Mouse (Mus musculus): ENCODE measurements around the gene Zglp1.

The Zglp1 gene

DNA sequence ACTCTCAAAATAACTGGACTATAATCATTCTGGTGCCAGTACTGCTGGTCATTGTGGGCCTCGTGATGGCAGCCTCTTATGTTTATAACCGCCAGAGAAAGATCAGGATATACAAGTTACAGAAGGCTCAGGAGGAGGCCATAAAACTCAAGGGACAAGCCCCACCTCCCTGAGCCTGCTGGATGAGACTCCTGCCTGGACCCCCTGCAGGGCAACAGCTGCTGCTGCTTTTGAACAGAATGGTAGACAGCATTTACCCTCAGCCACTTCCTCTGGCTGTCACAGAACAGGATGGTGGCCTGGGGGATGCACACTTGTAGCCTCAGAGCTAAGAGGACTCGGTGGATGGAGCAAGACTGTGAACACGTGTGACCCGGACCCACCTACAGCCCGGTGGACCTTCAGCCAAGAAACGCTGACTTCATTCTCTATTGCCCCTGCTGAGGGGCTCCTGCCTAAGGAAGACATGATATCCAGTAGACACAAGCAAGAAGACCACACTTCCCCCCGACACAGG, 39.1 kb downstream of the Zglp1 start:
- in situ Hi-C loops (cut with MboI), result no loop called here

DNA sequence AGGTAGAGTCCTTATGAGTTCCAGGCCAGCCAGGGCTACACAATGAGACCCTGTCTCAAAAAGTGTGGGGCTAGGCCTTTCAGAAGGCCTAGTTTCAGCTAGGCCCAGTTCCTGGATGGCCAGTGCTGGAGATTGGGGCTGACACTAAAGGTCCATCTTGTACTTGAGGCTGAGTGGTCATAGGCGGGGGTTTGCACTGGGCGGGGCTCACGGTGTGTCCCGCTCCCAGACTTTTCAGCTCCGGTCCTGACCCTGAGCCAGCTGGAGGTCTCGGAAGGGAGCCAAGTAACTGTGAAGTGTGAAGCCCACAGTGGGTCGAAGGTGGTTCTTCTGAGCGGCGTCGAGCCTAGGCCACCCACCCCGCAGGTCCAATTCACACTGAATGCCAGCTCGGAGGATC, 40.0 kb downstream of the Zglp1 start:
- in situ Hi-C loops (cut with MboI), result no loop called here

DNA sequence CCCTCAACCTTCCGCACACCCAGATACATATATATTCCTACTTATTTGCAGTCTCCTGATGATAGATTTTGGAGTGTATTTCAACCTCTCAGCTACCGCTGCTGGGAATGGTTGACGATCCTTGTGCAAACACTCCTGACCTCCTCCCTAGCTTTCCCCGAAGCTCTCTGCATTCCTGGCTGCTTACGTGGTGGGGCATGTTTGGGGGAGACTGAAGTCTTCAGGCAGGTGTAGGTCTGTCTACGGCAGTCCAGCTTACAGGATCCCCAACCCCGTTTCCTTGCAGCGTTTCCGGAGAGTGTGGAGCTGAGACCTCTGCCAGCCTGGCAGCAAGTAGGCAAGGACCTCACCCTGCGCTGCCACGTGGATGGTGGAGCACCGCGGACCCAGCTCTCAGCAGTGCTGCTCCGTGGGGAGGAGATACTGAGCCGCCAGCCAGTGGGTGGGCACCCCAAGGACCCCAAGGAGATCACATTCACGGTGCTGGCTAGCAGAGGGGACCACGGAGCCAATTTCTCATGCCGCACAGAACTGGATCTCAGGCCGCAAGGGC, 41.6 kb downstream of the Zglp1 start:
- in situ Hi-C loops (cut with MboI), result no loop called here

DNA sequence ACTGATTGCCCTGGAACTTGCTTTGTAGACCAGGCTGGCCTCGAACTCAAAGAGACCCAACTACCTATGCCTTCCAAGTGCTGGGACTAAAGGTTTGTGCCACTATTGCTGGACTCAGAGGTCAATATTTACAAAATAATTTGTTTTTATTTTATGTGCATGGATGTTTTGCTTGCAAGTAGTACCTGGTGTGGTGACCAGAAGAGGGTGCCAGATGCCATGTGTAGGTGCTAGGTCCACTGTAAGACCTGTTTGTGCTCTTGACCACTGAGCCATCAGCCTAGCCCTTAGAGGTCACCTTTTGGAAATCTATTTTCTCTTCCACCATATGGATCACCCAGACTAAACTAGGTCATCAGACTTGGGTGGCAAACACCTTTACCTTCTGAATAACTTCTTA, 44.2 kb downstream of the Zglp1 start:
- in situ Hi-C loops (cut with MboI), result loop anchor here (25.0 kb wide), 1 partner anchor 115 kb away; the partner anchor contains the start of genes Cdc37 and Tyk2

DNA sequence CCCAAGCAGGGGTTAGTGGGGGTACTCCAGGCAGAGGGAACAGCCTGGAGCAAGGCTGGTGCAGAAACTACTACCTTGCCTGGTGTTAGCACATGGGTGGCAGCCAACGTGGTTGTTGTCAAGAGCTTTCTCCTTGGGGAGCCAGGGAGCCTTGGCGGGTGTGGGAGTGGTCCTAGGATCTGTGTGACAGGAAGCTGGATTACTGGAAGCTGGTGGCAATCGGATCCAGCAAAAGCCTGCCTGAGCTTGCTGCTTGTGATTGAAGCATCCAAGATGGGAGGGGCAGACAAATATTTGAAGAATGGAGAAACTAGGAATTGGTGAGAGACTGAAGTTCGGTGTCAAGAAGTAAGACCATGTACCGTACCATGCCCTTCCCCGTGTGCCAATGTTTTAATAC, 44.6 kb downstream of the Zglp1 start:
- in situ Hi-C loops (cut with MboI), result loop anchor here (25.0 kb wide), 1 partner anchor 115 kb away; the partner anchor contains the start of genes Cdc37 and Tyk2

DNA sequence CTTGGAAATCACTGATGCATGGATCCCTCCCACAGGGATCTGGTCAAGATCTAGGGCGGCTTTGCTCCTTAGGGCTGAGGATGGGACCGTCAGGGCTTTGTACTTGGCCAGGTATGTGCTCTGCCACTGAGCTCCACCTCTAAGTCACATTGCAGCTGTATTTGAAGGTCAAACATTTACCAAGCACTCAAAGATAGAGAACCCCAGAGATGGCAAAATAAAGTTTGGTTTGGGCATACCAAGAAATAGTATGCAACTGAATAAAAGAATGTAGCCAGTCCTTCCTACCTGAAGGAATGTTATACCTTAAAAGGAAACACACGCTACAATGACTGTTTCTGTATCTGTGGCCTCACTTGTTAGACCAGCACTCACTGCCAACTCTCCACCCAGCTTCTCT, 45.5 kb downstream of the Zglp1 start:
- in situ Hi-C loops (cut with MboI), result loop anchor here (25.0 kb wide), 1 partner anchor 116 kb away; the partner anchor contains the start of genes Cdc37 and Tyk2

DNA sequence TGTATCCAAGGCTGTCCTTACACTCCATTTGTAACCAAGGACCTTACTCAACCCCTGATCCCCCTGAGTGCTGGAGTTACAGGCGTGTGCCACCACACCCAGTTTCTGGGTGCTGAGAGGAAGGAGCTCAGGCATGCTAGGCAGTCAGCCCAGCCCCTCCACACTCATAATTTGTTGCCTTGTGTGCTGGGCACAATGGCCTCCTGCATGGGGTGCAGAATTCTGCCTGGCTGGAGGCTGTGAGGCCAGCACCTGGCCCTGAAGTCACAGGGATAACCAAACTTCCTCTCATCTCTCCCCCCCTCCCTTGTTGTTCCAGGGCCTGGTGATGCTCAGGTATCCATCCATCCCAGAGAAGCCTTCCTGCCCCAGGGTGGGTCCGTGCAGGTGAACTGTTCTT, 48.3 kb downstream of the Zglp1 start:
- in situ Hi-C loops (cut with MboI), result loop anchor here (25.0 kb wide), 1 partner anchor 119 kb away; the partner anchor contains the start of genes Cdc37 and Tyk2

DNA sequence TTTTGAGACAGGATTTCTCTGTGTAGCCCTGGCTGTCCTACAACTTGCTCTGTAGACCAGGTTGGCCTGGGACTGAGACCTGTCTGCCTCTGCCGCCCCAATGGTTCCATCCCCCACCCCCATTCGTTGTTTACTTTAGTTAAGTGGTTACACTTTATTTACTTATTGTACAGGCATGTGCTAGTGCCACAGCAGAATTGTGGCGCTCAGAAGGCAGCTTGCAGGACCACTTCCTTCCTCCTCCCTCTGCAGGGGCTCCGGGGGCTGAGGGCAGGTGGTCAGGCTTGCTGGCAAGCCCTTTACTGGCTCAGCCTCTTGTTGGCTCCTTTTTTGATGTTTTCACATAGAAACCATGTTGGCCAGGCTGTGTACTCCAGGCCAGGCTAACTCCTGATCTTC, 49.7 kb downstream of the Zglp1 start:
- in situ Hi-C loops (cut with MboI), result loop anchor here (25.0 kb wide), 1 partner anchor 120 kb away; the partner anchor contains the start of genes Cdc37 and Tyk2

DNA sequence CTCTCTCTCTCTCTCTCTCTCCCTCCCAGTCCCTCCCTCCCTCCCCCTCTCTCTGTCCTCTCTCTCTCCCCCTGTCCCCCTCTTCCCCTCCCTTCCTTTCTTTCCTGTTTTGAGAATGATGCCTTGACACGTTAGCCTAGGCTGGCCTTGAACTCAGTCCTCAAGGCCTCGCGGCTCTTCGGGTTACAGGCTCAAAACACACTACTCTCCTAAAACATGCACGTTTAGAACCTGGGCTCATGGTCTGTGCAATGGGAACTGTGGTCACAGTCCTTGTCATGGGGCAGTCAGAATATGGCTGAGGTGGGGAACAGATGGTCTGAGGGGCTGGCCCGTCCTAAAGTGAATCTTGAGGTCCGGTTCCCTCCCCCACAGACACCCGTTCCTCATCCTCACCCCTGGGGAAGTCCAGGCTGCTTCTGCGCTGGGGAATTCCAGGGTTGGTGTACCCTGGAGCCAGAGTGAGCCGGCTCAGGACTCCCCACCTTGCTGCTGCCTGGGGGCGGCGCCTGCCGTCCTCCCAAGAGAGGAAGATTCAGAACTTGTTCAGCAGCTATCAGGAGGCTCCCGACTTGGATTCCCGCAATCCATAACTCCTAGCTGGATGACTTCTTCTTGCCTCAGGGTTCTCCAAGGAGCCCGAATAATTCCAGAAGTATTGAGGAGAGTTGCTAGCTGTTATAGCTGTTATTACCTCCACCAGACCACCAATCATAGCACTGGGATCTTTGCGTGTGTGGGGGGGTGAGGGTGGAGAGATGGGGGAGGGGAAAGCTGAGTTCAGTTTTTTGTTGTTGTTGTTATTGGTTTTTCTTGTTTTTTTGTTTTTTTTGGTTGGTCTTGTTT, 50.3 kb downstream of the Zglp1 start:
- in situ Hi-C loops (cut with MboI), result loop anchor here (25.0 kb wide), 1 partner anchor 121 kb away; the partner anchor contains the start of genes Cdc37 and Tyk2

DNA sequence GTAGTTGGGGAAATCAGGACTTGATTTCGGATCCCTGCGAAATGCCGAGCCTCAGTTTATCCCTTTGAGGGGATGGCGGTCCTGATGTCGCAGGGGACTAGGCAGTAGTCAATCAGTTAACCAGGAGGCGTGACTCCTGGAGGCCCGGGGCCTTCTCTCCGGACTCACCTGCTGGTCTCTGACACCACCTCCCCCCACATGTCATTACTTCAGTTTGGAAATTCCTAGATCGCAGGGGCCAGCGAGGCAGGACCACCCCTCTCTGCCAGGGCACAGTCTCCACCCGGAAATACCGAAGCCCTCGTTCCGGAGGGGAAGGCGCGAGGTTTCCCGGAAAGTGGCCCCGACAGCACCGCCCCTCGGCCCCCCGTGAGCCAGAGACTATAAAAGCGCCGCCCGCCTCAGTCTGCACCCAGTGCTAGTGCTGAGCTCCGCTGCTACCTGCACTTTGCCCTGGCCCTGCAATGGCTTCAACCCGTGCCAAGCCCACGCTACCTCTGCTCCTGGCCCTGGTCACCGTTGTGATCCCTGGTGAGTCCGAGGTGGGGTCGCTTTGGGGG, 51.2 kb downstream of the Zglp1 start, which contains the start of gene Icam1:
Icam1 (plus strand) TSS at position 415 of the 560 bp plus-strand sequence.
- in situ Hi-C loops (cut with MboI), result loop anchor here (25.0 kb wide), 1 partner anchor 122 kb away; the partner anchor contains the start of genes Cdc37 and Tyk2

DNA sequence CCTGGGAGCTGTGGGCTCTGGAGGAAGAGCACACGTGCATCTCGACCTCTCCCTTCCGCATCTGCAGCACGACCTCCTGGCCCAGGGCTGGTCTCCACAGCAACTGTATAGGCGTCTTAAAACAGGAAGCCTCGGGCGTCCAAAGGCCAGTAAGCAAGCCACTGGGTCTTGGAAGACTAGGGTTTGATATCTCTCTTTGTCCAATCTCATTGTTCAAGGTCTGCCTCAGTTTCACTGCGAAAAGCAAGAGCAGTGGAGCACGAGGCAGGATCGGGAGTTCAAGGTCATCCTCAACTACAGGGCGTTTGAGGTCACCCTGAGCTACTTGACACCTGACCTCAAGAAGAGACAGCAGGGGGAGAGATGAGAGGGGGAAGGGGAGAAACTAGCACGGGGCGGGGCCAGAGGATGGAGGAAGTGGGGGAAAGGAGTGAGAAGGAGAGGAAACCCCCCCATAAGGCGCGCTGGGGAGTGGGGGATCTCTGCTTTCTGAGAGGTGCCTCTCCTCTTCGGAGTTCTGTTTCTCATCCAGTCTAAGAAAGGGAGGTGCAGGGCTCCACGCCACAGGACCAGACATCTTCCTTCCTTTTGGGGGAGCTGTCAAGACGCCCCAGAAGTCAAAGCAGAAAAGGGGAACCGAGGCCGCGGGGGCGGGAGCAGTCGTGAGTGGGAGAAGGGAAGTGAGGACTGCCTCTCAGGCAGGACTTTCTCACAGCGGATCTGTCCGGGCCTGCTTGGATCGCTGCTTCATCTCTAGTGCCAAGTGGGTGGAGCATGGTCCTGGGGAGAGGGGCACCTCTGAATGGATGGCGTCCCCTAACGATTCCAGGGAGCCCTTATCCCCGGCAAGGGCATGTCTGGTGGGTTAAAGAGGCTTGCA, 52.0 kb downstream of the Zglp1 start:
- in situ Hi-C loops (cut with MboI), result loop anchor here (25.0 kb wide), 1 partner anchor 122 kb away; the partner anchor contains the start of genes Cdc37 and Tyk2
